Mouse (Mus musculus) heart, adult 8-10 months (tissue): ENCODE results near the gene Ppm1j. TPM values are rescaled to one million over a fixed set of nuclear protein-coding genes. Genes with fewer than 3 reads are reported as not detected.
A peak's percentile ranks its signal among the peaks of the same experiment; 100 is the strongest.
"Not testable (repeated sequence)": the region's sequence is repeated elsewhere in the genome, so short reads cannot be mapped to it uniquely, and the experiment has no call there.

Experiments
- DNase-seq: peaks from one replicate; pipeline ENCODE4 v3.0.0; 2022; ENCODE audit warnings: low spot score
- total RNA-seq, 4 experiments: library from RNA; stranded (reverse); gene quantifications; 2 replicates each; pipeline ENCODE4 v1.2.4; 2022

The Ppm1j gene
- total RNA-seq, 4 experiments from 2014 or later, result 20.1 to 28.4 (median 25.3) TPM

DNA sequence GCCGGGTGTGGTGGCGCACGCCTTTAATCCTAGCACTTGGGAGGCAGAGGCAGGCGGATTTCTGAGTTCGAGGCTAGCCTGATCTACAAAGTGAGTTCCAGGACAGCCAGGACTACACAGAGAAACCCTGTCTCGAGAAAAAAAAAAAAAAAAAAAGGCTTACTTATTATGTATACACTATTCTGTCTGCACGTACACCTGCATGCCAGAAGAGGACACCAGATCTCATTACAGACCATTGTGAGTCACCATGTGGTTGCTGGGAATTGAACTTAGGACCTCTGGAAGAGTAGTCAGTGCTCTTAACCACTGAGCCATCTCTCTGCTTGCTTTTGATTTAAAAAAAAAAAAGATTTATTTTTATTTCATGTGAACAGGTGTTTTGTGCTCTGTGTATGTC, 32.4 kb downstream of the Ppm1j start:
- DNase-seq, result not testable (repeated sequence)

DNA sequence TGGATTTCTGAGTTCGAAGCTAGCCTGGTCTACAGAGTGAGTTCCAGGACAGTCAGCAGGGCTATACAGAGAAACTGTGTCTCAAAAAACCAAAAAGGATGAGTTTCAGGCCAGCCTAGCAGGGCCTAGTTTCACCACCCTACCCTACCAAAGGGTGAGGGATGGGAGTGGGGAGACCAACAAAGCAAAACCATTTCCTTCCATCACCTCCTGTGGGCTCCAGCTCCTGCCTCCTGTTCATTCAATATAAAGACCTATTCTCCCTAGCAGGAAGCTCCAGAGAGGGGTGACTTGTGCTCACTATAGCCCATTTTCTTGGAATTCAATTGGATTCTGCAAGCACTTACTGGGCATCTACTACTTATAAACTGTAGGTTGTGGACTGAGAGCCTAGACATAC, 33.9 kb downstream of the Ppm1j start:
- DNase-seq, result no peak

DNA sequence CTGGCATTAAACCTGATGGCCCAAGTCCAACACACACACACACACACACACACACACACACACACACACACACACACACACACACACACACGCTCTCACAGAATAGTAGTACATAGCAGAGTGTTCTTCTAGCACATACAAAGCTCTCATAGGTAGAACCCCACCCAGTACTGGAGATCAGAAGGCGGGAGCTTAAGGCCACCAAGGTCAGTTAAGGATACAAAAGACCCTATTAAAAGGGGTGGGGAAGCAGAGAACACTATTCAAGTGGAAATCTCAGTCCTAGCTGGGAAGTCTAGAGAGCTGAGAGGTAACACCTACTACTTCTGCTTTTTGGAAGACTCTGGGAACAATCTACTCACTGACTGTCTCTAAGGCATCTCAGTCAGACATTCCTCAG, 34.5 kb downstream of the Ppm1j start:
- DNase-seq, result no peak

DNA sequence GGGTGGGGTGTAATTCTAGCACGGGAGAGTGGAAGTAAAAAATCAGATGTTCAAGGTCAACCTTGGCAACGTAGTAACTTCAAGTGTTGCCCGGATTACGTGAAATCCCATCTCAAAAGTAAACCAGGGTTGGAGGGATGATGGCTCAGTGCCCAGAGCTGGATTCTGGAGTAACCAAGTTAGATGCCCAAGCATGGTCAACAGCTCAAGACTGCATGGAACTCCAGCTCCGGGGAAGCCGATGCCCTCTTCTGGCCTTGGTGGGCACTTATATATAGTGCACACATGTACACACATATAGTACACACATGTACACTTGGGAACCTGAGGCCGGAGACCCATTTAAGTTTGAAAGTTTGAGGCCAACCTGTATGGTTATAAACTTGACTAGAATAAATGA, 35.3 kb downstream of the Ppm1j start:
- no peak for DNase-seq

DNA sequence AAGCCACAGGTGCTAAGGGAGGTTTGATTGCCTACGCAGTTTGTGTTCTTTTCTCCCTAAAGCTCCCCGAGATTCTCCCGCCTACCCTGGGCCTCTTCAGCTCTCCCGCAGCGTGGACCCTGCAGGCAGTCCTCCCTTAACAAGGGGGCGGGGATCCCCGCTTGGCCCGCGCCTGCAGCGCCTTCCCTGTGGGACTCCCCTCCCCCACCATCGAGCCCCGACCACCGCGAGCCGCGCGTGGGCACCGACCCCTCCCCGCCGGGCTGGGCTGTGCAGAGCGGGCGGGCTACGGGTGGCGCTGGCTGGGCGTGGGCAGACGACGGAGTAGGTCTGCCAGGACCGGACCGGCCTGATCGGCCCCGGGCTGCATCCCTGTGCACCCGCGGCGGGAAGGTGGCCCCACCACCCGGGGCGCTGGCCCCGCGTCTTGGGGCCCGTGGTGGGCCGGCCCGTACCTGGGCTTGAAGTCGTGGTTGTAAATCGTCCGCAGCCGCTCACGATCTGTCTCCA, 36.7 kb downstream of the Ppm1j start:
- DNase-seq, result peak; percentile 30

DNA sequence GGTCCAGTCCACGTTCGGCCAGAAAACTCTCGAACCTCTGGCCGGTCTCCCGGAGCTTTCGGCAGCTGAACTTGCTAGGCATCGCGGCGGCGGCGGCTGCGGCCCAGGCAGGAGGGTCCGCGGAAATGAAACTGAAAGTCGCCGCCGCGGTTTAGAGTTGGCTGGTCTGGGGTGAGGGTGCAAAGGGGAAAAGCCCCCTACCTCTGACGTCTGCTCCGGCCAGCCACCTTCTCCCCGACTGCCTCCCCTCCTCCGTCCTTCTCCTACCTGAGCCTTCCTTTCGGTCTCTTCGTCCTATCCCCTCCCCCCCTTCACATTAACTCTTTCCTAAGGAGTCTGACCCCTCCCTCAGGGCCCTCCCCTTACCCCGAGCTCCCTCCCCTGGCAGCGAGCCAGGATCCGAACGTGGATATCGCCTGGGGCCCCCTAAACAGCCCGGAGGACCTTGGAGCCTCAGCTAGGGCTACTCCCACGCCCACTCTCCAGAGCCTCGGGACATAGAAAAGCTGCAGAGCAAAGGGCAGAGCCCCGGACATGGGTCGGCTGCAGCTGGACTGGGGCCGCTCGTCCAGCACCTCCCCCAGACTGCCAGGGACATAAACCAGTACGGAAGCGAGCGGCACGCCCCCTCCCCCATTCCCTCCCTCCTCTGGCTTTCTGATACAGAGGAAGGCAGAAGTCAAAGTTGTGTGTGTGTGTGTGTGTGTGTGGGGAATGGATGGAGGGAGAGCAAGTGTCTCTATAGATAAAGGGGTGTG, 37.3 kb downstream of the Ppm1j start, which contains the start of gene Mov10:
TSS of gene Mov10 (minus strand) at position 573 of the 758 bp plus-strand sequence.
- DNase-seq, result peak; percentile 57

DNA sequence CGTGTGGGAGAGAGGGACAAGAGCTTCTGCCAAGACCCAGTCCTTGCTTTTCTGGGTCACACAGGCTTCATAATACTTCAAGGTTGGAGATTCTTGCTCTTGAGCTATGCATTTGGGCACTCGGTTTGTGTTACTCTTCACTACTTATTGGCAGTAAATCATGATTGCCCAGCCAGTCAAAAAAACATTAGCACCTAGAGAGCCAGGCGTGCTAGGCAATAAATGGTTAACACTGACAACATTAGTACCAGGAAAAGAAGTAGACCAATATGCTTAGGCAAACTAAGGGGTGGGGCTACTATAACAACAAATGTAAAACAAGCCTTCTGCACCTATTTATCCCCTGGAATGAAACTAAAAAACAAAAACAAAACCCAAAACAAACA, 37.9 kb downstream of the Ppm1j start:
- no peak for DNase-seq

DNA sequence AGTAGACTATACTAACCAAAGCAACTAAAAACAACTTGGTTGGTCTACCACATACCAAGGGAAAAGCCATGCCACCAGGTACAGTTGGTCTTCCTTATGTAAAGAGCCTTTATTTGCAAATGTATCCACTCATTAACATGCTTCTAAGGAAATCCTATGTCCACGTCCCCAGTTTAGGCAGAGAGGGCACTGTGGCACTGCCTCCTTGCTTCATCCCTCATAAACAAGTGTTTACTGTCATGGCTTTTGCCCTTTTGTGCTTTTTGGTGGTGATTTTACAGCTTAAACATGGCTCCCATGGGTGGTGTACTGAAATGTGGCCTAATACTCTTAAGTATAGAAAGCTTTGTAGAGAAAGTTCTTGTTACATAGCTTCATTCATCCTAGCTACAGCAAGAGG, 39.6 kb downstream of the Ppm1j start:
- no peak for DNase-seq

DNA sequence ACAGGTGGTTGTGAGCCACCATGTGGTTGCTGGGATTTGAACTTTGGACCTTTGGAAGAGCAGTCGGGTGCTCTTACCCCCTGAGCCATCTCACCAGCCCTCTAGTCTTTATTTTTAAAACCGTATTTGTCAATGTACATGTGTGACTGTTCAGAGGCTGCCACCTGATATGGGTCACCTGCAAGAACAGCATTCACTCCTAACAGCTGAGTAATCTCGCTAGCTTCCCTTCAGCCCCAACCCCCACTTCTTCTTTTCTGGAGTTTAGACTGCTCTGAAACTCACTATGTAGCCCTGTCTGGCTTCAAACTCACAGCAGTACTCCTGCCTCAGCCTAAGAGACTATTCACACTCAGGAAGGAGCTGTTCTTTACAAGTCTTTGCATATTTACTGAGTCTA, 41.6 kb downstream of the Ppm1j start:
- DNase-seq, result no peak

Other genes with a start within 250 kb of the Ppm1j start
- gene Slc16a1, start 142.4 kb upstream of the Ppm1j start, total RNA-seq, result 100 to 1,000 TPM; 150 to 176 (median 163) TPM
- 1 to 10 TPM in 3 of 4 experiments, under 1 TPM in 1; 0.72 to 2.1 (median 1.2) TPM for gene Fam19a3, start 784 bp downstream of the Ppm1j start, total RNA-seq
- 10 to 100 TPM; 64.8 to 83.5 (median 79.3) TPM for gene Rhoc, start 7.3 kb downstream of the Ppm1j start, total RNA-seq
- 10 to 100 TPM in 1 of 4 experiments, 1 to 10 TPM in 3; 3.6 to 10.0 (median 6.6) TPM for gene Mov10, start 37.5 kb downstream of the Ppm1j start, total RNA-seq
- 10 to 100 TPM; 16.8 to 20.1 (median 17.3) TPM for gene St7l, start 82.9 kb downstream of the Ppm1j start, total RNA-seq
- gene Capza1, start 83.4 kb downstream of the Ppm1j start, total RNA-seq, result 10 to 100 TPM; 24.7 to 32.7 (median 29.6) TPM
- gene Wnt2b, start 180.9 kb downstream of the Ppm1j start, total RNA-seq, result 1 to 10 TPM in 1 of 4 experiments, under 1 TPM in 3; 0.38 to 2.0 (median 0.60) TPM